Mouse (Mus musculus) megakaryocyte, adult 5-6 weeks (primary cell): ENCODE measurements around the gene Stambpl1. TPM values are rescaled to one million over a fixed set of nuclear protein-coding genes. Genes with fewer than 3 reads are reported as not detected.

Experiments
- ATAC-seq: 2 replicates; pipeline ENCODE4 v1.8.0; 2016; ENCODE audit warnings: mild to moderate bottlenecking, inconsistent platforms; ENCODE audit not compliant: poor library complexity, severe bottlenecking
- total RNA-seq, 2 experiments: library from RNA; stranded (forward) in 1 of 2; stranded (reverse) in 1 of 2; fragments of 153-499, 151-499 nt in 1 of 2; fragments of 221-1000, 200-1000 nt in 1 of 2; gene quantifications; 2 replicates each; pipeline versions ENCODE4 v1.2.3 to v1.2.4; 2015 to 2017

Gene Stambpl1
- total RNA-seq, 2 experiments from 2014 or later: 24.0 to 29.4 TPM

DNA sequence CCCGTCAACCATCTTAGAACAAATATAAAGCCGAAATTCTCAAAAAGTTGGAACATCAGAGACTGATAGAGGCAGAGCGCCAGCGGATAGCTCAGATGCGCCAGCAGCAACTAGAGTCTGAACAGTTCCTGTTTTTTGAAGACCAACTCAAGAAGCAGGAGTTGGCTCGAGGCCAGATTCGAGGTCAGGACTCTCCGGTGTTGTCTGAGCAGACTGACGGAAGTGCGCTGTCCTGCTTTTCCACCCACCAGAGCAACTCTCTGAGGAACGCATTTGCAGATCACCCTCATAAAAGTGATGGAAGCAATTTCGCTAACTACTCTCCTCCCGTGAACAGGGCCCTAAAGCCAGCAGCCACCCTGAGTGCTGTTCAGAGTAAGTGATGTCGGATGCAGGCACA lies 41.9 kb downstream of the Stambpl1 start:
- peak; percentile 77 for ATAC-seq

DNA sequence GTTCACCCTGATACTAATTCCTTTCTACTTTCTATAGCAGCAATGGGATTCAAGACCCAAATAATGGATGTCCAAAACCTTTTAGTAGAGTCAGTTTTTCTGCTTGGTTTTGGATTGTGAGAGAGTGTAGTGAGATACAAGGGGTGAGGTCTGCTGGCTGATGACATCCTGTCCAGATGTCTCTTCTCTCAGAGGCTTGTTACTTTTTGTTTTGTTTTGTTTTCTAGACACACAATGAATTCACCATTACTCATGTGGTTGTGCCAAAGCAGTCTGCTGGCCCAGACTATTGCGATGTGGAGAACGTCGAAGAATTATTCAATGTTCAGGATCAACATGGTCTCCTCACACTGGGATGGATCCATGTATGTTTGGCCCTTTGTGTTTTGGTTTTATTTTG lies 44.0 kb downstream of the Stambpl1 start:
- ATAC-seq: no peak

DNA sequence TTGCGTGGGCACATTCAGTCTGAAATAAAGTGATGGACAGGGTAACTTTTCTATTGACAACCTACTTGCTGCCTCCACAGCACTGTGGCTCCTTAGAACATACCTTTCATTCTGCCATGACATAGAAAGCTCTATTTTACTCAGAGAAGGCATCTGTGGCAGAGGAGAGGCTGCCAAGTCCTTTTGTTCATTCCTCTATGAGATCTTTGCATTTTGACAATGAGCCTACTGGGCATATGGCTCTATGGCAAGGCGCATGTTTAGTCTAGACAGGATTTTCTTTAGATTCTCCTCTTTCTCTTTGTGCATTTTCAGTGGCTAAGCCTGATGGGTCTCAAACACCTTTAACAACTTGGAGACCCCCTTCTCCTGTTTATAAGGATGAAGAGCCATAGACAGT lies 45.7 kb downstream of the Stambpl1 start:
- no peak for ATAC-seq

DNA sequence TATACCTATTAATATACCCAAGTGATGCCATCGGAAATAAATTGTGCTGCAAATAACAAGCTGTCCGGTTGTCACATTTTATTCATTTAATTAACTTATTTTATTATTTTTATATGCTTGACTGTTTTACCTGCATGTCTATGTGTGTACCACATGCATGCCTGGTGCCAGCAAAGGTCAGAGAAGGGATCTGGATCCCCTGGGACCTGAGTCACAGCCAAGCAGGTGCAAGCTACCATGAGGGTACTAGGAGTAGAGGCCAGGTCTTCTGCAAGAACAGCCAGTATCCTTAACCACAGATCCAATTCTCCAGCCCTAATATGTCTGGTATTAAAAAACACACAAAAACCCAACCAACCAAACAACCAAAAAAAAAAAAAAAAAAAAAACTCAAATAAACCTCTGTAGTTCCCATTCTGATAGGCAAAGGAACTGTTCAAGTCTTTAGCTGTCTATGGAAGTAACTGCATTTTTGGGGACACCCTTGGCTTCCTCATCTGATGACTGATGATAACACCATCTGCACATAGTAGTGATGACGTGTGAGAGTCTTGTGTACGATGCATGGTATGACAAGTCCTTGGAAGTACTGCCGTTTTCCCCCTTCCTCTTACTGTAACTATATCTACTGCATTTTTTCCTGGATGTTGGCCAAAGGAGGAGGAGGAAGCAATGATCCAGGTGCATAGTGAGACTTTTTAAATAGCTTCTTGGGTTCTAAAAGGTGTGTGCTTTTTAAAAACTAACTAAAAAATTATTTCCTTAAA lies 48.4 kb downstream of the Stambpl1 start:
- ATAC-seq: no peak

DNA sequence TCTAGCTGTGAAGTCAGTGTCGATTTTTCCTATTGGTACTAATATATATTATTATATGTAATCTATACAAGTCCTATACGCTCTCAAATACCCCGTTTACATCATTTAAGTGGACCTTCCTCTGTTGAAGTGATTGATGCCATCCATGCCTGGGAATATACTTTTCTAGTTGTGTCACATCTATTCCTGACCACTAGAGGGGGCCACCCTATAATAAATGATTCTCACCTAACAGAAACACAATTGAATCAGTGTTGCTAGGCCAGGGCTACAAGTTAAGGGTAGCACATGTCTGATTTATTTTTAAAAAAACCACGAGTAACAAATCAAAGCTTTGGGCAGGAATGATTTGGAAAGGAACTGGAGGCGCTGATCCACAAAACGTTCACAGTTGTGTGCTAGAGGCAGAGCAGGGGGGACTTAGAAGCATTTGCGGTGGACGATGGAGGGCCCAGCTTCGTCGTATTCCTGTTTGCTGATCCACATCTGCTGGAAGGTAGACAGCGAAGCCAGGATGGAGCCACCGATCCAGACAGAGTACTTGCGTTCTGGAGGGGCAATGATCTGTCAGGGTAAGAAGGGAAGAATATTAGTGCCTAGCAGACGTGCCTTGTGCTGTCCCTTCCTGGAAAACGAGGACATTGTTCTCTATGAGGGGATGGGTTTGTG lies 49.4 kb downstream of the Stambpl1 start:
- peak; percentile 72 for ATAC-seq

DNA sequence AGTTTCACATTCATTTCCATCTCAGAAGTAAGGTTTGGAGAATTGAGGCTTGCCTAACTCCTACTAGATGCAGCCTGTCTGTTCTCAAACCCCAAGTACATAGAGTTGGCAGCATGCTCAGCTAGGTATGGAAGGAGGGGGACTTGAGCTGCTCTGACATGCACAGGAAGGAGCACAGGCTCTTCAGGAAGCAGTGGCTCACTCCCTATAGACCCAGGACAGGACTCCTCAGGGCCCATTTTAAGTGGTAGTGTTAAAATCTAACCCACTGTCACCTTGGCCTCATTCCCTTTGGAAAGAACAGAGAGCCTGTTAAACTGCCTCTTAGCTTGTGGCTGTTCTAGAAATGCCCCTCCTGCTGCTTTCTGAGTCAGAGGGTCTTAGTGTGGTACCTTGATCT lies 50.9 kb downstream of the Stambpl1 start:
- ATAC-seq: no peak

DNA sequence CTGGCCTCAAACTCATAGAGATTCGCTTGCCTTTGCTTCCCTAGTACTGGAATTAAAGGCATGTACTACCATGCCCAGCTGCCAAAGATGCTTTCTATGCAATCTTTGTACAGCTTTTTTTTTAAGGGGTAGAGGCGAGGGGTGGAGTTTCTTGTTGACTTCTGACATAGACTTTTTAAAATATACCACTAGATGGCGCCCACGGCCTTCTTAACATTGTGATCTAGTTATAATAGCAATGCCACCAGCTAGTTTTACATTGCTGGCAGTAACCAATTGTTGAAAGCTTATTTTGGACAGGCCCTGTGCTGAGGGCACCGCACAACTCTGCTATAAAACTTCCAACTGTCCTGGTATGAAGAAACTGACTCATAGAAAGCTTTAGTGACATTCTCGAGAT lies 52.0 kb downstream of the Stambpl1 start:
- ATAC-seq: peak; percentile 63

DNA sequence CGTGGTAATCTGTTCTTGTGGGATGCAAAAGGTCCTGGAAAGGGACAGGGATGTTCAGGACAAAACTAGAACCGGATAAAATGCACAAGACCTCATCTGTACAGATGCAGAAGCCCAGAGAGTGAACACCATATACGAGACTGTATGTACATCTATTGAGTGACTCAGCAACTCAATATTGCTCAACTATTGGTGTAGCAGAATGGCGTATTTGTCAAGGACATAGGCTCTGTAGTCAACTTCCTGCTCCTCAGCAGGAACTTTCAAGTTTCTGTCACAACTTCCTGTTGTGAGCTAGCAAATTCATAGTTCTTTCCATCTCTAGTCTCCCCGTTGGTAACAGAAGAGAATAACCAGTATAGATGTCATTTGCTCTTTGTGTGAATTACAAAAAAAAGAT lies 56.5 kb downstream of the Stambpl1 start:
- peak; percentile 95 for ATAC-seq

DNA sequence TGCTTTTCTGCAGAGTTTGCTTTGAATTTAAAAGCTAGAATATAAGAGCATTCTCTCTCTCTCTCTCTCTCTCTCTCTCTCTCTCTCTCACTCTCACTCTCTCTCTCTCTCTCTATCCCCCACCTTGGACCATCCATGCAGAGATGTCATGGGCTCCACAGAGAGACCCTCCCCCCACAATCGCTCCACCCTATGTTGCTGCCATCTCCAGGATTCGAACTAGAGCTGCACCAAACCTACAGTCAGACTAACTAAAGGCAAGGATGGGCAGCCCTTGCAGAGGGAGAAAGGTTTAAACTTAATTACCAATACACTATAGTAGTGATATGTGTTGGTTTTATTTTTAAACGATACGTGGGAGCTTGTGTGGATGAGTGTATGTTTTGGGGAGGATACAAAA lies 58.6 kb downstream of the Stambpl1 start:
- ATAC-seq: no peak

DNA sequence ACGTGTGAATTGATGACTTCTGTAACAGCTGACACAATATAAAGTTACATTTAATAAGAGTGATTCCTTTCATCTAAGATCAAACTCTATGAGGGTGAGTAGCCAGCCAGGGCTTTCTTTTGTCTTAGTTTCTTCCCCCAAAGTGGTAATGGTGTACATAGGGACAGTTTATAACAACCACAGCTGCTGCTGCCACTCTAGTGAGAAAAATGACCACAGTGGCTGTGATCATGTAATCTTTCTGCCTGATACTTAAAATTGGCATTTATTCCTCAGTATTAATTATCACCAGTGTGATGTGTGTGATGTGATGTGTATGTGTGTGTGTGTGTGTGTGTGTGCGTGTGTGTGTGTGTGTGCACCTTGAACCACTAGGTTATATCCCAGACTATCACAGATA lies 59.9 kb downstream of the Stambpl1 start:
- ATAC-seq: no peak

DNA sequence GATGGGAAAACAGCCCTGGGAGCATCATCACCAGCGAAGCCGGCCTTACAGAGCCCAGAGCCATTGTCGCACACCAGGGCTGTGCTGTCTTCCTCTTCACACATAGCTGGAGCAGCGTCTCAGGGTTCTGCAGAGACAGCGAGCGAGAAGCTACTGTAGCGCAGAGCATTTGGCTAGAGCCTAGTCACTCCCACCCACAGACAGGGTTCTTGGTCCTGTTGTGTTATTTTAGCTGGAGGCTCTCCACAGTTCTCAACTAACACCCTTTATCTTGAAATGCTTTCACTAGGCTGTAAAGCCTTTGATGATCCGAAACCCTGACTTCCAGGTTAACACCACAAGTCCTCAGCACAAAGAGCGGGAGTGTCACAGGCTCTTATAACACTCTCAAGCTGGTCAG lies 60.4 kb downstream of the Stambpl1 start:
- no peak for ATAC-seq

DNA sequence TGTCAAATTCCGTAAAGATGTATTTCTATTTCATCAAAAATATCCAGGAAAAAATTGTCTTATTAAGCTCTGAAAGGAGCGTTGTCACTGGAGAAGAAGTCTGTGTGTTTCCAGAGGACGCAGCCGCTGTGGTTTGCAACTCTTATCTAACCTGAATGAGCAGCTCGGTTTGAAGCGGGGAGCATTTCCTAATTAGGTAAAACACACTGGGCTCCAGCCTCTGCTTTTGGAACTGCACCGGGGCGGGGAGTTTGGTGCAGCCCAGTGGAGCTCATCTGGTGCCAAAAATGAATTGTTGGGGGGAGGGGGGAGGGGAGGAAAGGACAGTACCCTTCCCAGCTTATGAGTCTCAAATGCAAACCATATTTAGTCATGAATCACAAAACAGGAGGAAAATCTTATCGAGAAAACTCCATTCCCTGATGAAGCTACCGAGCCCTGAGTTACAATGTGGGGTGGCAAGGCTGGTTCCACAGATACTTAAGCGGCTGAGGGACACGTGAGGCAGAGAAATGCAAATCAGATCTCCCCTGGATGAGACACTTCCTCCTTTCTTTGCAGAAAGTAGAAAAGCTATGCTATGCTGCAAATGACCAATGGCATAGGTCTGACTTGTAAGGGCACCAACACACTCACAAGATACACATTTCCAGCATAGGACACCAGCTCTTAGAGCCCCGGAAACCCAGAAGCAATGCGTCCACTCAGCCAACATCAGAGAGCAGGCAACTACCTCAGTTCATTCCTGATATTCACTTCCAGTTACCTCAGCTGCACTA lies 62.3 kb downstream of the Stambpl1 start:
- ATAC-seq: peak; percentile 88

DNA sequence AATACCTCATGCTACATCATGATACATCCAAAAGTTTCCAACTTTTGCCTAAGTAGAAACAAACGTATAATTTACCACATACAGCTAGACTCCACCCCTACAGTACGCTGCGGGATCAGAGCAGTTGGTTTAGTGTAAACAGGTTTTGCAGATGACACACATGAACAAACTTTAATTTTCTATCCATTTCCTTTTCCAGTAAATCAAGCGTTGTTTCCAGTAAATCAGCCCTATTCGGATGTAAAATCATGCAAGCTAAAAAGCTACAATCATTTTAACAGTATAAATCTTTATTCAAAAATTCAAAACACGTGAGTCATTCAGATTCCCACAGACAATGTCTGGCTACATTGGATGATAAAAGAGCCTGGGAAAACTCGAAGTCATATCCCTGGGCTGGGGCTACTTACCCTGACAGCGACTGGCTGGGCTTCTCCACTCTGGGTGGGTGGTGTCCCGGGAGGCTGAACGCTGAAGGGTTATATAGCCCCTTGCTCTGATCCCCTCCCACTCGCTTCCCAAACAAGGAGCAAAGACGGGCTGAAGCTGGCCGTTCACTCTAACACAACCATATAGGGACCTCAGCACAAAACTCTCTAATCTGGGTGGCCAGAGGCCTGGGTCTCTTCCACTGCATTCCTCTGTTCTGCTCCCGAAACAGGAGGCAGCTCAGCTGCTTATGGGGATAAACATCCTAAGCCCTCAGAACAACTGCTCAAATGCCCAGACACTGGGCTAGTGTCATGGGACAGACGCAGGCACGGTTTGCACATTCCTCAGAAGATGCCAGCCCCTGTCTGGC lies 63.1 kb downstream of the Stambpl1 start, which contains the start of gene Acta2:
Gene Acta2, minus strand, starts transcription at position 711 of the 802 bp plus-strand sequence.
- 0 out of 2 replicates have a peak, but pooled peaks have one; percentile 13 for ATAC-seq

DNA sequence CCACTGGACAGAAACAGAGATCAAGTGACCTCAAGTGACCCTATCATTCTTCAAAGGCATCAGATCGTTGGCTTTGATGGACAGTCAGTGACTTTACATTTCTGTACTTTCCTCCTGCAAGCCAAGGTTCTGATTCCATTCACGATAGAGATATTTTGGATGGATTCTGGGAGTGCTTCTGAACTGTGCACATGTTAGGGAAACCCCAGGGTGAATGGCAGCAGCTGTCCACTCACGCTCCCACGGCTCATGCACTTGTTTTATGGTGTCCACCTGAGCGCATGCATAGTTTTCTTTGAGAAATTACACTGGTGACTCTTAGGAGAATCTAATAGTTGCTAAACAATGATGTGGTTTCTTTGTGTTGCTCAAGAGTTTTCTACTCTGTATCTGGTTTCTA lies 64.1 kb downstream of the Stambpl1 start:
- no peak for ATAC-seq

DNA sequence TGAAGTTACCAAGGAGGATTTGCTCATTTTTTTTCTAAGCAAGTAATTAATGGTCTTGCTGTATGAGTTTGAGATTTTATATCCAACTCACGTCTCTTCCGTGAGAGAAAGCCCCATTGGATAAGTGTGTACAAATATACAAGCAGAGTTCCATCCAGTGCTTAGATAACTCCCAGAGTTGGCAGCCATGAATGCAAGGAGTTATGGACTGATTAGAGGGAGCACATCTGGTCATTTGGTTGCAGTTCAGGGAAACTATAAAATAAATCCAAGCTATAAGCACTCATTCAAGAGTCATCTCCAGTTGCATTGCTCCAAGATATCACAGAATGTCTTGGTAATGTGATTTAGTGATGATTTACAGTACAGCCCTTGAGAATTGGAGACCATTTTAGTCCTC lies 64.9 kb downstream of the Stambpl1 start:
- no peak for ATAC-seq

DNA sequence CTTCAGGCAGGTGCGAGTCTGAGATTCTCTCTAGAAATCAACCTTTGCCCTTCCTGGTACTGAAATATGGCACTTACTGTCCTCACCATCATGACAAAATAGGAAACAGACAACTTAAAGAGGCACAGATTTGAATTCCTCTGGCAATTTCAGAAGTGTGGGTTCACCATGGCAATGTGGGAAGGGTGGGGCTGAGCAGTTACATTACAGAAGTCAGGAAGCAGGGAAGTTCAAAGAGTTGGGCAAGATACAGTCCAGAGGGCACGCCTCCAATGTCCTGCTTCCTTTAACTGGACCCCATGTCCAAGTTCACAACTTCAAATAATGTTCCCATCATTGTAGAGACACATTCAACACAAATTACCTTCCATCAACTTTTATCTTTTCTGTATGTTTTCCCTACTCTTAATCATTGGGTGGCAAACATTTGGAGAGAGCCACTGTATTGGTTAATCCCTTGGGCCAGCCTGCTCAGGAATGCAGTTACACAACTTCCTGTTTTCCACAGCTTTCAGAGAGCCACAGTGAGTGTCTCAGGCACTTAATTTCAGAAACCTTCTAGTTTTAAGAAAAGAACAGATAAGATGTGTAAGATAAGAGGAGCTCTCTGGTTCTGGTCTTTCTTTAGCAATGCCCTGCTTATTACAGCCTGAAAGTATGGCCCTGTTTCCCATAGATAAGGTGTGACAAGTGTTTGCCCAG lies 70.4 kb downstream of the Stambpl1 start:
- peak; percentile 98 for ATAC-seq

DNA sequence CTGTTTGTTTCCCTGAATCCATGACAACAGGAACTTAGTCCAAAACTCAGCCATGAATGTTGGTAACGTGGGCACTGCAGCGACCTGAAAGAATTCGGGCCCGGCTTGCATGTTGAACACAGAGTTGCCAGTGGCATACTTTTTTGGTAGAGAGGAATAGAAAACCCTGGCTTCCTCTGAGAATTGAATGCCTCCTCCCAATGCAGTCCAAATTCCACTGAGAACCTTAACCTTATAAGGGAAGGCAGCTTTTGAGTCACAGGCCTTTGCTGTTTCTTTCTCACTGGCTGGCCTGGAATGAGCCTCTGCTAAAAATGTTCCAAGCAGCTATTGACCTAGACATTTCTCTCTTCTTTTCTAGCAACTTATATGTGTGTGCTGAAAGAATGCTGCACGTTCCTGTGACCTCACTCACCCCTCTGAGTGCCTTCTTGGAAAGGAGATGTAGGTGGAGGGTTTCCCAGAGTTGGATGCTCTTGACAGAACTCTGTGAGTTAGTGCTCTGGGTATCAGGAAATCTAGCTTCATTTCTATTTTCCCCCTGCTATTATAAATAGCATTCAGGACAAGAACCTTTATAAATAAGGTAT lies 73.7 kb downstream of the Stambpl1 start:
- ATAC-seq: no peak

DNA sequence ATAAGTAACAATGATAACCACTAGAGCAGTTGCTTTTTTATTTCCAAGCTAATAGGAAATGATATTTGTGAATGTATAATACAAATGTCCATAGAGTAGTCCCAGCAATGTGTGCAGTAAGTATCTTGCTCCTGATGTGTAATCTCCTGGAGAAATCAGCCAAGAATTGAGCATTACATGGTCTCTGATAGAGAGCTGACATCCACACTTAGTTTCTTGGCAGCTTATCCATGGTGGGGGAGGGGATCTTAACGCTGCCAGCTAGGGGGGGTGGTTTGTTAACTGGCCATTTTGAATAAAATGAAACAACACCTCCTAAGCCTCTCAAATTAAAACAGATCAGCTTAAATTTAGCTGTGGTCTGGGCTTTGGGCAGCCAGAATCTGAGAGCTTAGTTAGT lies 77.0 kb downstream of the Stambpl1 start:
- ATAC-seq: no peak

DNA sequence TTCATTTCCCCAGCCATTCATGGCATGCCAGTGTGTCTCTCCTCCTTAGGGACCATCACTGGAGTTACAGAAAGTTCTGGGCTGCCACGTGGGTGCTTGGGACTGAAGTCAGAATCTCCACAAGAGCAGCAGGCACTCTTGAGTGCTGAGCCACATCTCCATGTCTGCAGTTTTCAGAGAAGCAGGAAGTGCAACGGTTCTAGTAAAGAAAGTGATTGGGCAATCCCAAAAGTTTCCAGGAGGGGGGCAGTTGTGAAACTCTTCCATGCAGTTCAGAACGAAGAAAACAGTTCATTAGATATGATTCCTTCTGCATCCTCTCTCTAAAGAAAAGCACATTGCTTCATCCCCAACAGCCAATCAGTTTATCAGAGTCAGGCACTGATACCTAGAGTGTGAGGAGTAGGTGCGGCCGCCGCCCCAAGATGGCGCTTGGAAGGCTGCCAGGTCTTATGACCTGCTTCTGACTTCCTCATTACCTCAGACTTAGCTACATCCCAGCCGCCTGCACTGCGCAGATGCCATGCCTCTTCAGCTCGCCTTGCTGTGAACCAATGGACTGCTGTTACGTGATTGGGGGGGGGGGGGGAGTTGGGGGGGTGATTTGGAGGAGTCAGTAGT lies 78.2 kb downstream of the Stambpl1 start:
- peak; percentile 97 for ATAC-seq
